Mouse (Mus musculus): ENCODE results near the gene Tram2. TPM values are rescaled to one million over a fixed set of nuclear protein-coding genes. Genes with fewer than 3 reads are reported as not detected.

The Tram2 gene
- polyA plus RNA-seq, 1 experiment: 10.7 TPM

DNA sequence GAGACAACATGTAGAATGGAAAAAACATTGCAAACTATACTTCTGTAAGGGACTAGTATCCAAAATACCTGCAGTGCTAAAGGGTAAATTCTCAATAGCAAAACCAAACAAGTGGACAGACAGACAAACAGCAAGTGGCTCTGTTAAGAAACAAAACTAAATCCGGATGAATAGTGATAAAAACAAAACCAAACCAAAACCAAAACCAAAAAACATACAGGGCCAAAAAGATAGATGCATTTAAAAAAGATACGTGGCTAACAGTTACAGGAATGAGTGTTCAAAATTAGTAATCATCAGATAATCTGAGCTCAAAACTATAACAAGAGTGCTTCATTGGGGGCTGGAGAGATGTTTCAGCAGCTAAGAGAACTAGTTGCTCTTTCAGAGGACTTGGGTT, 109.4 kb downstream of the Tram2 start:
- Histone ChIP-seq H3K4me3 (ENCODE audit: control insufficient read depth, low read depth, low read length) (no peak overlapping the region), H3K4me1 (ENCODE audit: control insufficient read depth, insufficient read depth, low read length) (no peaks in the 10 kb centered on the region), H3K27me3 (ENCODE audit: control insufficient read depth, insufficient read depth, low read length) (no peaks in the 10 kb centered on the region), H3K27ac (ENCODE audit: control insufficient read depth, insufficient read depth, low read depth, low read length) (no peak overlapping the region), H3K36me3 (ENCODE audit: control insufficient read depth, insufficient read depth, low read length) (no peaks in the 10 kb centered on the region; the same call in 1 of the 2 replicates)
- TF ChIP-seq CTCF (IDR thresholded peaks at IDR 0.05; ENCODE audit: control insufficient read depth, insufficient read depth, insufficient replicate concordance, low read depth, low read length) (no peak), POLR2A (IDR thresholded peaks at IDR 0.05; ENCODE audit: control insufficient read depth, low read depth, low read length) (no peak)

DNA sequence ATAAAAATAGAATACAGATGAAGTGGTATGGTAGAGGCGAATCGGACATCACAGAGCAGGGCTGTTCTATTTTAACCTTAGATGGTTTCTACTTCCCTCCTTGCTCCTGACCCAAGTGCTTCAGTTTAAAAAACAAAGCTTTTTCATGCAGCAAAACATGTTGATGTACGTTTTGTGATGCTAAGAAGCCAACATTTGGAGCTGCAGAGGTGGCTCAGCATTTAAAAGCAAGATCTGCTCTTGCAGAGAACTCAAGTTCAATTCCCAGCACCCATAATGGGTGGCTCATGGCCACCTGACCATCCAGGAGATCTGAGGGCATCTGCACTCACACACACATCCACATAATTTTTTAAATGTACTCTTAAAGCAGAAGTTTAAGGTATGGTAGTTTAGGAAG, 124.2 kb downstream of the Tram2 start:
- Histone ChIP-seq H3K27me3 (ENCODE audit: control insufficient read depth, insufficient read depth, low read length) (no peaks in the 10 kb centered on the region), H3K27ac (ENCODE audit: control insufficient read depth, insufficient read depth, low read depth, low read length) (no peak overlapping the region), H3K4me3 (ENCODE audit: control insufficient read depth, low read depth, low read length) (no peak overlapping the region), H3K36me3 (ENCODE audit: control insufficient read depth, insufficient read depth, low read length) (no peaks in the 10 kb centered on the region), H3K4me1 (ENCODE audit: control insufficient read depth, insufficient read depth, low read length) (peaks cover 8% of the 10 kb centered on the region)
- TF ChIP-seq POLR2A (IDR thresholded peaks at IDR 0.05; ENCODE audit: control insufficient read depth, low read depth, low read length) (no peak), CTCF (IDR thresholded peaks at IDR 0.05; ENCODE audit: control insufficient read depth, insufficient read depth, insufficient replicate concordance, low read depth, low read length) (no peak)

DNA sequence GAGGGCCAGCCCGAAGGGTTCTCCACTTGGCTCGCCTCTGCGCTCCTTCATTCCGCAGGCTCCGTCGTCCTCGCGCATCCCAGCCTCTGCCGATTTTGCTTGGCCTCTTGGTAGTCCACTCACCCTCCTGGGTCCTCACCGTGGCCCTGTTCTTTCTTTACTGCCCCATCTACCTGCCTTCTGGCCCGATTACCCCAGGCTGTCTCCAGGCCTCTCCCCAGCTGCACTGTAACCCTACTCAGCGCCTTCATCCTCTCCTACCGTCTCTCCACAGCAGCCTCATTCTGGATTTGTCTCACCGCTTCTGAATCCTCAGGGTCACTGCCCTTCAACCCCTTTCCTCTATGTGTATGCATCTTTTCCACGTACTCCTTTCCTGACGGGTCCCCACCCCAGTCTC, 127.2 kb downstream of the Tram2 start:
- peak overlapping the region; percentile 91 for H3K27ac ChIP-seq (ENCODE audit: control insufficient read depth, insufficient read depth, low read depth, low read length)
- H3K36me3 ChIP-seq (ENCODE audit: control insufficient read depth, insufficient read depth, low read length): no peaks in the 10 kb centered on the region
- no peaks in the 10 kb centered on the region for H3K27me3 ChIP-seq (ENCODE audit: control insufficient read depth, insufficient read depth, low read length)
- peak overlapping the region; percentile 96 for H3K4me3 ChIP-seq (ENCODE audit: control insufficient read depth, low read depth, low read length)
- TF ChIP-seq POLR2A (IDR thresholded peaks at IDR 0.05; ENCODE audit: control insufficient read depth, low read depth, low read length): no peak
- 0 out of 2 replicates have a peak, but pooled peaks have one; percentile 1 for TF ChIP-seq CTCF (IDR thresholded peaks at IDR 0.05; ENCODE audit: control insufficient read depth, insufficient read depth, insufficient replicate concordance, low read depth, low read length)
- peaks cover 8% of the 10 kb centered on the region for H3K4me1 ChIP-seq (ENCODE audit: control insufficient read depth, insufficient read depth, low read length)

DNA sequence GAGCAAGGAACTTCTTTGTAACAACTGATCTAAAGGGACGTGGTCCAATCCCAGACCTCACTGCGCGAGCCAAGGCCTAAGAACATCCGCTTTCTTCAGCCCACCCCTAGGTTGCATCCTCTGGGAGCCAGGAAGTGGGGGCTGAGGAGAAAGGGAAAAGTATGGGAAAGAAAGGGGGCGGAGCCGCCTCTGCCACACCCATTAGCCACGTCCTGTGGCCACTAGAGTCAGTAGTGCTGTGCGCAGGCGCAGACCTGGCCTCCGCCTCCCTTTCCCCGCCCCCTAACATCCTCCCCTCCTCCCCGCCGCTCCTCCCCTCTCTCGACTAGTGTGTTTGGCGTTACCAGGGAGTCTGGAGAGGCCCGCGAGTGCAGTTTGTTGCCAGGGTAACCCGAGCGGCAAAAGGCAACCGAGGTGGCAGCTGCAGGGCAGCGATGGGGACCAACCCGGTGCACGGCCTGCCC, 127.7 kb downstream of the Tram2 start, which contains the start of gene Efhc1:
Gene Efhc1 (plus strand): TSS at position 327 of the 464 bp plus-strand sequence.
- Histone ChIP-seq H3K4me3 (ENCODE audit: control insufficient read depth, low read depth, low read length) (peak within 1 kb of the TSS; percentile 96), H3K4me1 (ENCODE audit: control insufficient read depth, insufficient read depth, low read length) (peaks cover 8% of the 10 kb centered on the region), H3K27ac (ENCODE audit: control insufficient read depth, insufficient read depth, low read depth, low read length) (peak within 1 kb of the TSS; percentile 91), H3K27me3 (ENCODE audit: control insufficient read depth, insufficient read depth, low read length) (no peaks in the 10 kb centered on the region), H3K36me3 (ENCODE audit: control insufficient read depth, insufficient read depth, low read length) (no peaks in the 10 kb centered on the region)
- TF ChIP-seq POLR2A (IDR thresholded peaks at IDR 0.05; ENCODE audit: control insufficient read depth, low read depth, low read length) (peak; percentile 75), CTCF (IDR thresholded peaks at IDR 0.05; ENCODE audit: control insufficient read depth, insufficient read depth, insufficient replicate concordance, low read depth, low read length) (no peak)

Other genes with a start within 250 kb of the Tram2 start
- gene Paqr8, start 188.6 kb downstream of the Tram2 start, polyA plus RNA-seq (2012; rRNA removed): 31.0 and 35.3 TPM in 2 replicates
- gene Efhc1, start 127.6 kb downstream of the Tram2 start, polyA plus RNA-seq (2012; rRNA removed): 376 and 451 TPM in 2 replicates
- 0.74 and 1.1 TPM in 2 replicates for gene Tmem14a, start 139.3 kb upstream of the Tram2 start, polyA plus RNA-seq (2012; rRNA removed)
- 14.8 and 15.7 TPM in 2 replicates for gene Gsta3, start 161.4 kb upstream of the Tram2 start, polyA plus RNA-seq (2012; rRNA removed)

Data from testis, adult 2 months (tissue).